Mouse (Mus musculus) mouse trophoblast stem cell (cell line): ENCODE data around the gene Rsph3a.
"Not testable (repeated sequence)": the region's sequence is repeated elsewhere in the genome, so short reads cannot be mapped to it uniquely, and the experiment has no call there.

Experiments
- in situ Hi-C, 2 experiments: fragments of 300-500 bp; cut with MseI, MboI; formaldehyde crosslinking; loops; 2 replicates in 1 of 2; 3 replicates in 1 of 2; pipeline ENCODE4 v1.15.1; 2025

Gene Rsph3a

GRCm38 (mm10) chr17:7928662-7929061 is 16.8 kb upstream of the Rsph3a start:
- in situ Hi-C loops = no loop called here

- in situ Hi-C loops = no loop called here
These were observed 16.1 kb upstream of the Rsph3a start for GRCm38 (mm10) chr17:7929279-7929678.

- in situ Hi-C loops = no loop called here
These were observed 14.1 kb upstream of the Rsph3a start for GRCm38 (mm10) chr17:7931096-7931990.

GRCm38 (mm10) chr17:7932121-7932520 is 13.3 kb upstream of the Rsph3a start:
- in situ Hi-C loops = not testable (repeated sequence)

GRCm38 (mm10) chr17:7939640-7940039 is 5.8 kb upstream of the Rsph3a start:
- in situ Hi-C loops = no loop called here

- in situ Hi-C loops = not testable (repeated sequence)
These were observed 726 bp downstream of the Rsph3a start for GRCm38 (mm10) chr17:7946053-7946627.

- in situ Hi-C loops = not testable (repeated sequence)
These were observed 5.9 kb downstream of the Rsph3a start for GRCm38 (mm10) chr17:7951333-7951732.

GRCm38 (mm10) chr17:7957242-7957641 is 11.8 kb downstream of the Rsph3a start:
- in situ Hi-C loops = not testable (repeated sequence)

GRCm38 (mm10) chr17:7963333-7963732 is 17.9 kb downstream of the Rsph3a start:
- in situ Hi-C loops = not testable (repeated sequence)

- in situ Hi-C loops = not testable (repeated sequence)
These were observed 19.0 kb downstream of the Rsph3a start for GRCm38 (mm10) chr17:7964398-7964797.

GRCm38 (mm10) chr17:7968490-7968889 is 23.1 kb downstream of the Rsph3a start:
- in situ Hi-C loops = not testable (repeated sequence)

GRCm38 (mm10) chr17:7969782-7970181 is 24.4 kb downstream of the Rsph3a start:
- in situ Hi-C loops = not testable (repeated sequence)

GRCm38 (mm10) chr17:7983484-7983883 is 38.1 kb downstream of the Rsph3a start:
- in situ Hi-C loops = not testable (repeated sequence)

GRCm38 (mm10) chr17:7985597-7985996 is 40.2 kb downstream of the Rsph3a start:
- in situ Hi-C loops = not testable (repeated sequence)

GRCm38 (mm10) chr17:7987038-7987437 is 41.6 kb downstream of the Rsph3a start:
- in situ Hi-C loops = not testable (repeated sequence)

GRCm38 (mm10) chr17:8003248-8003647 is 57.8 kb downstream of the Rsph3a start:
- in situ Hi-C loops = not testable (repeated sequence)

- in situ Hi-C loops = not testable (repeated sequence)
These were observed 61.4 kb downstream of the Rsph3a start for GRCm38 (mm10) chr17:8006771-8007170.

GRCm38 (mm10) chr17:8009565-8009964 is 64.2 kb downstream of the Rsph3a start:
- in situ Hi-C loops = not testable (repeated sequence)

- in situ Hi-C loops = not testable (repeated sequence)
These were observed 68.6 kb downstream of the Rsph3a start for GRCm38 (mm10) chr17:8013974-8014373.

GRCm38 (mm10) chr17:8022675-8023074 is 77.3 kb downstream of the Rsph3a start:
- in situ Hi-C loops = not testable (repeated sequence)

- in situ Hi-C loops = not testable (repeated sequence)
These were observed 82.2 kb downstream of the Rsph3a start for GRCm38 (mm10) chr17:8027475-8028168.
